Mouse (Mus musculus): ENCODE data around the gene Asprv1. TPM values are rescaled to one million over a fixed set of nuclear protein-coding genes. Genes with fewer than 3 reads are reported as not detected.

Asprv1 gene
- polyA plus RNA-seq, 1 experiment, result 10.1 TPM

GRCm38 (mm10) chr6:86584296-86585015, 43.5 kb upstream of the Asprv1 start:
- peak overlapping the region; percentile 17 for H3K4me3 ChIP-seq (ENCODE audit: control insufficient read depth, insufficient read depth, low read length)
- WGBS, result 45% methylated on average over 14 of the region's 14 CpGs
- H3K27me3 ChIP-seq (ENCODE audit: control insufficient read depth, insufficient read depth, low read length), result no peaks in the 10 kb centered on the region
- H3K27ac ChIP-seq (ENCODE audit: control insufficient read depth, insufficient read depth, low read length), result peak overlapping the region; percentile 28; the same call in 1 of the 2 replicates
- peaks cover 26% of the 10 kb centered on the region for H3K4me1 ChIP-seq (replicated peaks; ENCODE audit: control insufficient read depth, insufficient read depth, low read length)
- no peaks in the 10 kb centered on the region for H3K36me3 ChIP-seq (ENCODE audit: control insufficient read depth, insufficient read depth, low read length)
- DNase-seq, result no peak
- TF ChIP-seq POLR2A (IDR thresholded peaks at IDR 0.05; ENCODE audit: control insufficient read depth, extremely low read depth, insufficient read depth, low read length, poor library complexity) (no peak), CTCF (IDR thresholded peaks at IDR 0.05; ENCODE audit: borderline replicate concordance, control insufficient read depth, extremely low read depth, insufficient read depth, low read length, poor library complexity) (no peak)

- peak; percentile 51 for DNase-seq
- WGBS, result 11% methylated on average over 16 of the region's 16 CpGs
- Histone ChIP-seq H3K36me3 (ENCODE audit: control insufficient read depth, insufficient read depth, low read length) (no peaks in the 10 kb centered on the region), H3K27ac (ENCODE audit: control insufficient read depth, insufficient read depth, low read length) (peak overlapping the region; percentile 28; the same call in 1 of the 2 replicates), H3K27me3 (ENCODE audit: control insufficient read depth, insufficient read depth, low read length) (no peaks in the 10 kb centered on the region), H3K4me3 (ENCODE audit: control insufficient read depth, insufficient read depth, low read length) (peak overlapping the region; percentile 17), H3K4me1 (replicated peaks; ENCODE audit: control insufficient read depth, insufficient read depth, low read length) (peaks cover 26% of the 10 kb centered on the region)
- TF ChIP-seq POLR2A (IDR thresholded peaks at IDR 0.05; ENCODE audit: control insufficient read depth, extremely low read depth, insufficient read depth, low read length, poor library complexity), result no peak
- TF ChIP-seq CTCF (IDR thresholded peaks at IDR 0.05; ENCODE audit: borderline replicate concordance, control insufficient read depth, extremely low read depth, insufficient read depth, low read length, poor library complexity), result no peak
Observed at GRCm38 (mm10) chr6:86585070-86585600, 42.8 kb upstream of the Asprv1 start.

- H3K27me3 ChIP-seq (ENCODE audit: control insufficient read depth, insufficient read depth, low read length), result no peaks in the 10 kb centered on the region
- WGBS, result 88% methylated on average over 5 of the region's 5 CpGs
- H3K36me3 ChIP-seq (ENCODE audit: control insufficient read depth, insufficient read depth, low read length), result no peaks in the 10 kb centered on the region
- no peak overlapping the region for H3K27ac ChIP-seq (ENCODE audit: control insufficient read depth, insufficient read depth, low read length)
- H3K4me1 ChIP-seq (replicated peaks; ENCODE audit: control insufficient read depth, insufficient read depth, low read length), result peaks cover 26% of the 10 kb centered on the region
- TF ChIP-seq CTCF (IDR thresholded peaks at IDR 0.05; ENCODE audit: borderline replicate concordance, control insufficient read depth, extremely low read depth, insufficient read depth, low read length, poor library complexity) (no peak), POLR2A (IDR thresholded peaks at IDR 0.05; ENCODE audit: control insufficient read depth, extremely low read depth, insufficient read depth, low read length, poor library complexity) (no peak)
- DNase-seq, result no peak
- no peak overlapping the region for H3K4me3 ChIP-seq (ENCODE audit: control insufficient read depth, insufficient read depth, low read length)
Observed at GRCm38 (mm10) chr6:86586070-86586469, 41.9 kb upstream of the Asprv1 start.

GRCm38 (mm10) chr6:86588429-86588828, 39.5 kb upstream of the Asprv1 start:
- H3K4me3 ChIP-seq (ENCODE audit: control insufficient read depth, insufficient read depth, low read length), result no peak overlapping the region
- H3K4me1 ChIP-seq (replicated peaks; ENCODE audit: control insufficient read depth, insufficient read depth, low read length), result peaks cover 20% of the 10 kb centered on the region
- H3K27ac ChIP-seq (ENCODE audit: control insufficient read depth, insufficient read depth, low read length), result no peak overlapping the region
- no peaks in the 10 kb centered on the region for H3K36me3 ChIP-seq (ENCODE audit: control insufficient read depth, insufficient read depth, low read length)
- H3K27me3 ChIP-seq (ENCODE audit: control insufficient read depth, insufficient read depth, low read length), result no peaks in the 10 kb centered on the region
- 81% methylated on average over 7 of the region's 7 CpGs for WGBS
- TF ChIP-seq POLR2A (IDR thresholded peaks at IDR 0.05; ENCODE audit: control insufficient read depth, extremely low read depth, insufficient read depth, low read length, poor library complexity) (no peak), CTCF (IDR thresholded peaks at IDR 0.05; ENCODE audit: borderline replicate concordance, control insufficient read depth, extremely low read depth, insufficient read depth, low read length, poor library complexity) (no peak)
- DNase-seq, result no peak

GRCm38 (mm10) chr6:86593146-86593897, 34.6 kb upstream of the Asprv1 start:
- H3K27ac ChIP-seq (ENCODE audit: control insufficient read depth, insufficient read depth, low read length), result no peak overlapping the region
- DNase-seq, result peak; percentile 29
- peaks cover 5% of the 10 kb centered on the region for H3K4me1 ChIP-seq (replicated peaks; ENCODE audit: control insufficient read depth, insufficient read depth, low read length)
- H3K36me3 ChIP-seq (ENCODE audit: control insufficient read depth, insufficient read depth, low read length), result no peaks in the 10 kb centered on the region
- WGBS, result 32% methylated on average over 10 of the region's 10 CpGs
- H3K27me3 ChIP-seq (ENCODE audit: control insufficient read depth, insufficient read depth, low read length), result no peaks in the 10 kb centered on the region
- TF ChIP-seq POLR2A (IDR thresholded peaks at IDR 0.05; ENCODE audit: control insufficient read depth, extremely low read depth, insufficient read depth, low read length, poor library complexity), result no peak
- TF ChIP-seq CTCF (IDR thresholded peaks at IDR 0.05; ENCODE audit: borderline replicate concordance, control insufficient read depth, extremely low read depth, insufficient read depth, low read length, poor library complexity), result no peak
- no peak overlapping the region for H3K4me3 ChIP-seq (ENCODE audit: control insufficient read depth, insufficient read depth, low read length)

GRCm38 (mm10) chr6:86594636-86595035, 33.3 kb upstream of the Asprv1 start:
- no peaks in the 10 kb centered on the region for H3K27me3 ChIP-seq (ENCODE audit: control insufficient read depth, insufficient read depth, low read length)
- WGBS, result 85% methylated on average over 9 of the region's 9 CpGs
- H3K4me1 ChIP-seq (replicated peaks; ENCODE audit: control insufficient read depth, insufficient read depth, low read length), result peaks cover 5% of the 10 kb centered on the region
- no peak for DNase-seq
- H3K36me3 ChIP-seq (ENCODE audit: control insufficient read depth, insufficient read depth, low read length), result no peaks in the 10 kb centered on the region
- TF ChIP-seq POLR2A (IDR thresholded peaks at IDR 0.05; ENCODE audit: control insufficient read depth, extremely low read depth, insufficient read depth, low read length, poor library complexity), result no peak
- no peak for TF ChIP-seq CTCF (IDR thresholded peaks at IDR 0.05; ENCODE audit: borderline replicate concordance, control insufficient read depth, extremely low read depth, insufficient read depth, low read length, poor library complexity)
- H3K27ac ChIP-seq (ENCODE audit: control insufficient read depth, insufficient read depth, low read length), result no peak overlapping the region
- H3K4me3 ChIP-seq (ENCODE audit: control insufficient read depth, insufficient read depth, low read length), result no peak overlapping the region
